Comparison of ENCODE assay signal across 9 mouse cellular contexts in the genomic region with DNA sequence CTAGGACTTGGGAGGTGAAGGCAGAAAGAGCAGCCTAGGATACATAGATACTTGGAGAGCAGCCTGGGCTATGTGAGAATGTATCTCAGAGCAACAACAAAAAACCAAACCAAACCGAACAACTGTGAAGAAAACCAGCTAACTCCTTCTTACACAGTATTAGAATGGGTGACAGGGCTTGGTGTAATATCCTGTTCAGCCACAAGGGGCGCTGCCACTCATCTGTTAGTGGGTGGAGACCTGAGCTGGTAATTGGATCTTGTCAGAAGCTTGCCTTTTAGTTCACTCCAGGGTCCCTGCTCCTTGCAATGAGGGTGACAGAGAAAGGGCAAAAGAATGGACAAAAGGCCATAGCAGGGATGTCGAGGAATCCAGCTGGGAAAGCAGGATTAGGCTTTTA. TPM values are rescaled to one million over a fixed set of nuclear protein-coding genes. Genes with fewer than 3 reads are reported as not detected.
DNase-seq lines count a peak whose midpoint lies in the region; ATAC-seq and TF ChIP-seq lines count a peak whose summit lies in the region.
"Had no signal": no experiment of that assay in that cellular context is flagged by ENCODE, and none has a peak within 500 bp of the region (broad histone marks: within the 10 kb centered on the region; RNA-seq: fewer than 3 reads in every experiment).

No protein-coding gene starts in this region.

- H3K4me1 ChIP-seq in ES-E14 (ENCODE audit: control insufficient read depth in 2 of 2, insufficient read depth in 2 of 2, low read length in 2 of 2, poor library complexity in 1 of 2), result 0 out of 4 replicates have a peak, but pooled peaks cover 0 to 2% of the 10 kb centered on the region in 2 experiments
- no peaks in the 10 kb centered on the region for H3K4me1 ChIP-seq in embryonic facial prominence, embryonic 12.5 days

- H3K9ac ChIP-seq in ES-E14 (ENCODE audit: insufficient read depth, low read depth, low read length, poor library complexity, severe bottlenecking), result no peak overlapping the region
- no peak overlapping the region for H3K9ac ChIP-seq in embryonic facial prominence, embryonic 12.5 days

- H3K4me3 ChIP-seq in ES-E14 (ENCODE audit: insufficient read depth in 1 of 2, low read depth in 1 of 2, low read length in 2 of 2, poor library complexity in 1 of 2, severe bottlenecking in 1 of 2), result no peak overlapping the region
- no peak overlapping the region for H3K4me3 ChIP-seq in embryonic facial prominence, embryonic 12.5 days

- in situ Hi-C loops in ES-E14 (cut with MboI; ENCODE audit: low sequenced_read_pairs in 2 of 2, unreplicated experiment in 2 of 2), result no loop called here

- 23% methylated on average over 3 of the region's 3 CpGs for WGBS in embryonic facial prominence, embryonic 12.5 days

- H3K27ac ChIP-seq in ES-E14 (ENCODE audit: insufficient read depth, low read depth, low read length, poor library complexity, severe bottlenecking), result no peak overlapping the region
- H3K27ac ChIP-seq in embryonic facial prominence, embryonic 12.5 days, result no peak overlapping the region

- DNase-seq in ES-E14 (ENCODE audit: low read depth, low spot score), result peak; percentile 83
- peak; percentile 28 to 67 for DNase-seq in adrenal gland, postnatal 4 days (ENCODE audit: low spot score in 2 of 2)
- peak; percentile 69 to 83 for DNase-seq in heart, postnatal 36 days
- DNase-seq in layer of hippocampus, adult 9-11 months, result peak; percentile 41
- peak; percentile 63 to 84 for DNase-seq in lung, postnatal 4 days
- DNase-seq in skeletal muscle tissue, adult 2 months (ENCODE audit: low read depth, low spot score), result peak; percentile 38

- no peaks in the 10 kb centered on the region for H3K27me3 ChIP-seq in embryonic facial prominence, embryonic 12.5 days

- no peaks in the 10 kb centered on the region for H3K36me3 ChIP-seq in ES-E14 (ENCODE audit: control insufficient read depth, insufficient read depth, low read length, poor library complexity, severe bottlenecking)
- H3K36me3 ChIP-seq in embryonic facial prominence, embryonic 12.5 days, result no peaks in the 10 kb centered on the region

- intact Hi-C loops in heart, postnatal 36 days (cut with DNase I), result no loop called here

- peak; percentile 35; the same call in 1 of the 2 replicates for ATAC-seq in embryonic facial prominence, embryonic 12.5 days (ENCODE audit: insufficient number of reproducible peaks, insufficient read depth, low FRiP score, low TSS enrichment)
- ATAC-seq in activated CD4-positive, CD25-positive, alpha-beta regulatory T cell, adult 4 months, result no peak

- no peak overlapping the region for H3K4me2 ChIP-seq in embryonic facial prominence, embryonic 12.5 days (replicated peaks)

- no peaks in the 10 kb centered on the region for H3K9me3 ChIP-seq in ES-E14 (ENCODE audit: control insufficient read depth, insufficient read depth, low read depth, low read length)
- no peaks in the 10 kb centered on the region for H3K9me3 ChIP-seq in embryonic facial prominence, embryonic 12.5 days

TF ChIP-seq in ES-E14, 5 proteins besides CTCF, POLR2A, EP300 and RAD21:
- no peak for TF ChIP-seq MAFK (IDR thresholded peaks at IDR 0.05; ENCODE audit: insufficient read depth, low read depth, low read length)
- no peak for TF ChIP-seq HCFC1 (IDR thresholded peaks at IDR 0.05; ENCODE audit: borderline replicate concordance, insufficient read depth, low read length)

RNA-seq across cellular contexts. Expression of gene 9830107B12Rik, which starts 26.4 kb away (rescaled TPM):
- not detected in 2 replicates for total RNA-seq in ES-E14 (2012; rRNA removed)
- total RNA-seq in adrenal gland, postnatal 4 days (2021), result under 1 TPM in 1 of 2 experiments, not detected in 1; 0.28 TPM
- not detected in 2 replicates for polyA plus RNA-seq in embryonic facial prominence, embryonic 12.5 days (2016; fragmentation: Nextera tagmentation; extraction: Ambion mirVana)
- under 1 TPM in 1 of 2 experiments, not detected in 1; 0.17 TPM for total RNA-seq in heart, postnatal 36 days (2021)
- not detected for polyA plus RNA-seq in activated CD4-positive, CD25-positive, alpha-beta regulatory T cell, adult 4 months (2017; shearing (Covaris generic))
- total RNA-seq: left cerebral cortex, postnatal 10 days had no signal

RNA-seq across cellular contexts. Expression of gene 1700067P10Rik, which starts 30.5 kb away (rescaled TPM):
- total RNA-seq in ES-E14 (2012; rRNA removed), result not detected in 2 replicates
- total RNA-seq in adrenal gland, postnatal 4 days (2021), result not detected
- polyA plus RNA-seq in embryonic facial prominence, embryonic 12.5 days (2016; fragmentation: Nextera tagmentation; extraction: Ambion mirVana), result not detected in 2 replicates
- not detected for total RNA-seq in heart, postnatal 36 days (2021)
- polyA plus RNA-seq in activated CD4-positive, CD25-positive, alpha-beta regulatory T cell, adult 4 months (2017; shearing (Covaris generic)), result not detected
- total RNA-seq: left cerebral cortex, postnatal 10 days had no signal

RNA-seq across cellular contexts. Expression of gene A530064D06Rik, which starts 47.4 kb away (rescaled TPM):
- total RNA-seq in ES-E14 (2012; rRNA removed), result not detected in 2 replicates
- under 1 TPM; 0.31 to 0.48 TPM for total RNA-seq in adrenal gland, postnatal 4 days (2021)
- polyA plus RNA-seq in embryonic facial prominence, embryonic 12.5 days (2016; fragmentation: Nextera tagmentation; extraction: Ambion mirVana), result 0.14 TPM in 1 of 2 replicates, not detected in the other
- not detected for total RNA-seq in heart, postnatal 36 days (2021)
- polyA plus RNA-seq in activated CD4-positive, CD25-positive, alpha-beta regulatory T cell, adult 4 months (2017; shearing (Covaris generic)), result not detected
- total RNA-seq: left cerebral cortex, postnatal 10 days had no signal
